Mouse (Mus musculus): ENCODE measurements around the gene Slamf9. TPM values are rescaled to one million over a fixed set of nuclear protein-coding genes. Genes with fewer than 3 reads are reported as not detected.

Slamf9 gene
- total RNA-seq, 2 experiments from 2014 or later = 0.22 TPM; not detected in 1

DNA sequence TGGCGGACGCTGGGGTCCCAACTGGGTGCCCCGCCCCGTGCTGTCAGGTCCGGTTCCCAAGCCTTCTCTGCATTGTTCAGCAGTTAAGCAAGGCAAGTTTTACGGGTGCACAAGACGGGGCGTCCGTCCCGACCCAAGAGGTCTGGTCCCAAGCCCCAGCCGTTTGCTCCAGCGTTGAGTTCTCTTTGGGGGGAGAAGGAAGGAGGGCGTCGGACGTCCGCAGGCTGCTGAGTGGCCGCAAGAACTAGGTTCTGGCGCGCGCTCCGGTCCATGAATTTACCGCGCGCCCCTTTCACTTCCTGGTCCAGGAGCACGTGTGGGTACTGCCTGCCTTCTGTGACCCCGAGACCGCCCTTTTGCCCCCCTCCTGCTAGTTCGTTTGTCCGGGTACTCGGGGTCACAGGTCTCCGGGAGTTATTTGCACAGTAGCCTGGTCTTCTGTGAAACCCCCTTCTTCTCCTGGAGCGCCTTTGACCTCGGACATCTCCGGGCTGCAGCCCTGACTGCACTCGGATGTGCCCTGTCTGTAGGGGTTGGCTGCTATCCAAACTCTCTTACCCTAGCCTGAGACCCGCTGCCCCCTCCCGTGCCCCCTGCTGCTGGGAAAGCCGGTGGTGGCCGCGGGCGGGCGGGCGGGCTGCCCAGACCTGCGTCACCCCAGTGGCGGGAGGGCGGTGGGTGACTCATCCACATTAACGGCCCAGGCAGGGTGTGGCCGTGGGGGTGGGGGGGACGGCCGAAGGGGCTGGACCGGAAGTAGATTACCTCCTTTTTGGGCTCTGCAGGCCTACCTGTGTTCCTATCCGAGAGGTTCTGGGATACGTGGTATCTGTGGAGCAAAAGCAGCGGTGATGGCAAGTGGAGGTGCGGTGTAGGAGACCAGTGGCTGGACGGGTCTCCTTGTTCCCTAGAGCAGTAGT lies 25.6 kb downstream of the Slamf9 start:
- peak; percentile 80 for DNase-seq
- intact Hi-C loops (cut with DNase I) = loop anchor here (2.0 kb wide), 1 partner anchor 24 kb away; no protein-coding TSS in a partner anchor
- no peak for TF ChIP-seq CTCF (IDR thresholded peaks at IDR 0.05)
- Histone ChIP-seq H3K27ac (peak overlapping the region; percentile 91), H3K4me3 (peak overlapping the region; percentile 92)

DNA sequence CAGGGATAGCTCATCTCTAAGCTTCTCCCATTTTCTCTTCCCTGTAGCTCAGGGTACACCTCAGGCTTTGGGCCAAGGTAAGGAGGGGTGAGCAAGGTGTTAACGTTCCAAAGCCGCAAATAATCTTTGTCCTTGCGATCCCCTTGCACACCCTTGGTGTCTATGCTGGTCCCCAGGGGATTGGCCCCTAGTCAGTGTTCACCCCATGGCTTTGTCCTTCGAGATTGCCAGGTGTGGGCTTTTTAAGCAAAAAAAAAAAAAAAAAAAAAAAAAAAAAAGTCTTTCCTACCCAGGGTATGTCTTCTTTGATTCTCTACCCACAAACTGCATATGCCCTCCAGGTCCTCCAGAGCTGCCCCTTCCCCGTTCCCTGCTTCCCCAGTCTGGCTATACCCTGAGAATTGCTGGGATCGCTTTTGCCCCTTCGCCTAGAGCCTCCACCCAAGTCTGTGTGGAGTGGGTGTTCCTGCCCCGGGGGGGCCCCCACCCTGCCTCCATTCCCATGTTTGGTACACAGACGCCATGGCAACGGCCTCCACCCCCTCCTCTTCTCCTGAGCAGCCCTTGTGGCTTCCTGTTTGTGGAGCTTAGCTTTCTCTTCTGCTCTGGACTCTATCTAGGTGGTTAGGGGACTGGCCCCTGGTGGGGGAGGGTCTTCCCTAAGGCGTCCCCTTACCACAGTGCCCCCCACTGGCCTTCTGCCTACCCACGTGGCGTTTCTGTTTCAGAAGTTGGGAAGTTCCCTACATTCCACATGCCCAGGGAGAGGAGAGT lies 26.4 kb downstream of the Slamf9 start:
- intact Hi-C loops (cut with DNase I) = loop anchor here (2.0 kb wide), 1 partner anchor 23 kb away; no protein-coding TSS in a partner anchor

DNA sequence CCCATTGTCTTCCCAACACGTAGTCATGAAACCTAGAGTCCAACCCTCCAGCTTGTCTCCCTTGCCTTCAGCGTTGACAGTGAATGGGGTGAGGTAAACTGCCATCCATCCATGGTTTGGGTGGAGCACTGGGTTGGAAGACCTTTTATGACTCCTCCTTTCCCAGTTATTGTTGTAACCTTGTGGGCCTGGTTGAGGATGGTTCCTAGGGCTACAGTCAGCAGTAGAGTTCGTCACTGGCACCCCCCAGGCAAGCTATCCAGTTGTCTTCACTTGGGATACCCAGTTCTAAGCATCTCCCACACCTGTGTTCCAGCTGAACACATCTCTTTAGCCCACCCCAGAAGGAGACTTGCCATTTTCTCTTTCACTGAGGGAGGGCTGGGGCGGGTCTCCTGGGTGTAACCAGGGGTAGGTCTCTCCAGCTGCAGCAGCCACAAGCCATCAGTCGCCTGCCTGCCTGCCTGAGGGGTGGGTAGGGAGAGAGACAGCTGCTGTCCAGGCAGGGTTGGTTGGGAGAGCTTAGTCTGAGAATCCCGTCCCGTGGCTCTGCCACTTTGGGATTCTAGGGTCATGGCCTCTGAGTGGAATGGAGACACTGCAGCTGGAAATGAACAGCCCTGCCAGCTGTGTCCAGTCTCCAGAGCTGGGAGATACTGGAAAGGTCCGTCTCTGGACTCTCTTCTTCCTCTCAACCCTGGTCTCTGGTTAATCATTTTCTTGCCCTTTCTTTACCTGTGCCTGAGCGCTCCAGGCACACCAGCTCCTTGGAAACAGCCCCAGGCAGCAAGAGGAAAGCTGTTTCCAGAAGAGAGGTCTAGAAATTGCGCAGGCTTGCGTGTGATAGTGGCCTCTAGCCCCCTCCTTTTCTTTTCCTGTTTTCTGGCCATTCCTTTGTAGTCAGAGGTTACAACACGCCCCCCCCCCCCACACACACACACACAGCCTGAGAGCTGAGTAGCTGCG lies 27.3 kb downstream of the Slamf9 start:
- intact Hi-C loops (cut with DNase I) = no loop called here
- TF ChIP-seq CTCF (IDR thresholded peaks at IDR 0.05) = no peak
- DNase-seq = no peak
- Histone ChIP-seq H3K27ac (peak overlapping the region; percentile 91), H3K4me3 (peak overlapping the region; percentile 92)

More for the DNA sequence above, 26.4 kb downstream of the Slamf9 start:
- TF ChIP-seq CTCF (IDR thresholded peaks at IDR 0.05) = no peak
- Histone ChIP-seq H3K27ac (peak overlapping the region; percentile 91), H3K4me3 (peak overlapping the region; percentile 92)
- peak; percentile 85 for DNase-seq

DNA sequence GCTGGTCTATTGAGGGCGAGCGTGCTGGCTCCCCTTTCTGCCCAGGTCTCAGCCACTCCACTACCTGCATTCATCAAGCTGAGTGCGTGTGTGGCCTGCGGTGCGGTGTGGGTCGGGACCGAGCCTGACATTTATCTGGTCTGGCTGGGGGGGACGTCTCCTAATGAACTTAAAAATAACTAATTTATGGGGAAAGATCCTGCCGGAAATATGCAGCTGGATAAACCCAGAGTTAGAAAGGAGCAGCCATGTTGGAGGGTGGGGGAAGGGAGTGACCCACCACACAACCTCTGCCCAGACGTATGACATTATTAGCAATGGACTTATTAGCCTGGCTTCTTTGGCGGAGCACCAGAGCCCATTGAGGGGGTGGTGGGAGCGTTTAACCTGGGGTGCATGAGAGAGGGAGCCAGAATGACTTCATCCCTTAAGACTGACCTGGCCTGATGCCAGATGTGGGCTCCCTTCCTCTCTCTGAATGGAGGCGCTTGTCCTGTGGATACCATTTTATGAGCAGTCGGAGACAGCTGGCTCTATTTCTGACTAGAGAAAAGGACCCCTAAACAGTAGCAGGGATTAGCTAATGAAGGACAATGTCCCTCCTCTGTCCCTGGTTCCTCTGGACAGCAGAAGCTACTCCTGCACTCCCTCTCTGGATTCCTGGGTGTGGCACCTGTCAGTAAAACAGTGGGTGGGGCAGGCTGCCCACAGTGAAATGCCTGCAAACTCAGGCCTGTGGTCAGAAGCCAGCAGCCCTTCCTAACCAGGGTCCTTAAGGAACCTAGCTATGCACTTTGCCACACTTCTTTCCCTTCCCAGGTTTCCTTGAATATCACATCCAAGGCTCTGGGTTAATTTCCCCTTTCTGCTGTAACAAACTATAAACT lies 28.2 kb downstream of the Slamf9 start:
- DNase-seq = peak; percentile 54
- Histone ChIP-seq H3K4me3 (peak overlapping the region; percentile 92), H3K27ac (peak overlapping the region; percentile 91)
- no peak for TF ChIP-seq CTCF (IDR thresholded peaks at IDR 0.05)
- intact Hi-C loops (cut with DNase I) = no loop called here

DNA sequence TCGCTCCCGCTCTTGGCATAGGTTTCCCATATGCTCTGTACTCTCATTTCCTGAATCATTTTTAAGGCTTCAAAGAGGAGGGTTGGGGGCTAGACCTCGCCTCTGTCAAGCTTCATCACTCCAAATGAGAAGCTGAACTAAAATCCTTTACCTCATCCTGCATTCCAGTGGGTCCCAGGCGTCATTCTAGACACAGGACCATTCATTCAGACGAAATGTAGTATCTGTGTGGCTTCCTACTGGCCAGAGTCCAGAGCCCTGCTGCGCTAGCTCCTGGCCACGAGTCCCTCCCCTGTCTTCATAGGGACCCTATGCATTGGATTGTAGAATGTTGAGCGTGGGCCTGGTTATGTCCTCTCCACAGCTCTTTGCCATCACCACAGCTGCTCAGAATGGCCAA lies 29.6 kb downstream of the Slamf9 start:
- DNase-seq = no peak
- Histone ChIP-seq H3K4me3 (no peak overlapping the region), H3K27ac (peak overlapping the region; percentile 16; the same call in 1 of the 2 replicates)
- intact Hi-C loops (cut with DNase I) = no loop called here
- no peak for TF ChIP-seq CTCF (IDR thresholded peaks at IDR 0.05)

DNA sequence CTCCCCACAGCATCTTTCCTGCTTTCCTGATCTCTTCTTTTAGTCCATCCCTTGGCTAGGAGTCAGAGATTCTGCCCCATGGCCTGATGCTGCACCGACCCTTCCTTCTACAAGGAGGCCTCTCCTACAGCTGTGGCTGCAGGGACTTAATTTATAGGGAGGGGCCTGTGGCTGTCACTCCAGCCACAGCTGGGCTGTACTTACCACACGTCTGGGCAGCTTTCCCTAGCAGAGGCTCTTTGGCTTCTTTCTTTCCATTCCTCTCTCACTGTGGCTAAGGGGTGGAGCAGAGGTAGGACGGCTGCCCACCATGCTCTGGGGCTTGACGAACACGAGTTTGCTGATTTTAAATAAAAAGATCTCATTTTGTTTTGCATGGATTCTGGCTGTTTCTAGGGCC lies 31.8 kb downstream of the Slamf9 start:
- Histone ChIP-seq H3K27ac (no peak overlapping the region), H3K4me3 (no peak overlapping the region)
- TF ChIP-seq CTCF (IDR thresholded peaks at IDR 0.05) = no peak
- peak; percentile 33 for DNase-seq
- intact Hi-C loops (cut with DNase I) = no loop called here

DNA sequence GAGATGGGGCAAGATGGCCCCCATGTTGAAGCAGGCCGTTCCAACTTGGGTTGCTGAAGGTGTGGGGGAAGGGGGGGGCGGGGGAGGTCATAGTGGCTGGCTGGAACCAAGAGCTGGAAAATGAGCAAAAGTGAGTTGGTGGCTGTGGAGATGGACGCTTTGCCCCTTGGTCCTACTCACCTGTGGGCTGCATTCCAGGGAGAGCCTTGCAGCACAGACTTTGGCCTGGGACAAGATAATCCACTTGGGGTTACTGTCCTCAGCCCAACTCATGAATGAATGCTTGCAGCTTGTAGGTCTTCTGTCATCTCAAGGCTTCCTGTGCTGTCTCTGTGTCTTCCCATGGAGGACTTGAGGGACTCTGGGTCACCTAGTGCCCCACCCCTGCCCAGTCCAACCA lies 32.5 kb downstream of the Slamf9 start:
- no peak for TF ChIP-seq CTCF (IDR thresholded peaks at IDR 0.05)
- no peak overlapping the region for H3K27ac ChIP-seq
- intact Hi-C loops (cut with DNase I) = no loop called here

DNA sequence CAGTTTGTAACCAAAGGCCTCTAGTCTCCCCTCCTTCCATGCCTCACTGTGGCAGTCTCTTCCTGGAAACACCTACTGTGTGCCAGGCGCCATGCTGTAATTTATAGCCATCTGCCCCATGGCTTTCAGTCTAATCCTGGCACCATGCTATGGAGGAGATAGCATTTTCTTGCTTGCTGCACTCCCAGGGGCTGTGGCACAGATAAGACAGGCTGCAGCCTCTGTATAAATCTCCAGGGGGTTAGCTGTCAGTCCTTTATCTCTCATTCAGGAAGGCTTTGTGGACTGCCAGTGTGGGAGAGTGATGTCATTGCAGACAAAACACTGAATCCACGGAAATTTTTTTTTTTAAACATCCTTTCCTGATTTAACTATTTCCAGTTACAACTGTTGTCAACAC lies 33.0 kb downstream of the Slamf9 start:
- Histone ChIP-seq H3K4me3 (no peak overlapping the region), H3K27ac (no peak overlapping the region)
- intact Hi-C loops (cut with DNase I) = no loop called here
- TF ChIP-seq CTCF (IDR thresholded peaks at IDR 0.05) = no peak
- DNase-seq = no peak

More for the DNA sequence above, 32.5 kb downstream of the Slamf9 start:
- H3K4me3 ChIP-seq = no peak overlapping the region
- no peak for DNase-seq

DNA sequence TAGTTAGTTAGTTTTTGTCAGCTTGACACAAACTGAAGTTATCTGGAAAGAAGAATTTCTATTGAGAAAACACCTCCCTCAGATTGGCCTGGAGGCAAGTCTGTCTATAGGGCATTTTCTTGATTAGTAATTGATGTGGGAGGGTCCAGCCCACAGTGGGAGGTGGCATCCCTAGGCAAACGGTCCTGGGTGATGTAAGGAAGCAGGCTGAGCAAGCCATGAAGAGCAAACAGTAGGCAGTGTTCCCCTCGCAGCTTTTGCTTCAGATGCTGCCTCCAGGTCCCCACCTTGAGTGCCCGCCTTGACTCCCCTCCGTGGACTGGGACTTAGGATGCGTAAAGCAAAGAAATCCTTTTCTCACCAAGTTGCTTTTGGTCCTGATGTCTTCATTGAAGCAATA lies 34.1 kb downstream of the Slamf9 start:
- intact Hi-C loops (cut with DNase I) = no loop called here
- Histone ChIP-seq H3K4me3 (no peak overlapping the region), H3K27ac (no peak overlapping the region)
- DNase-seq = no peak
- no peak for TF ChIP-seq CTCF (IDR thresholded peaks at IDR 0.05)

DNA sequence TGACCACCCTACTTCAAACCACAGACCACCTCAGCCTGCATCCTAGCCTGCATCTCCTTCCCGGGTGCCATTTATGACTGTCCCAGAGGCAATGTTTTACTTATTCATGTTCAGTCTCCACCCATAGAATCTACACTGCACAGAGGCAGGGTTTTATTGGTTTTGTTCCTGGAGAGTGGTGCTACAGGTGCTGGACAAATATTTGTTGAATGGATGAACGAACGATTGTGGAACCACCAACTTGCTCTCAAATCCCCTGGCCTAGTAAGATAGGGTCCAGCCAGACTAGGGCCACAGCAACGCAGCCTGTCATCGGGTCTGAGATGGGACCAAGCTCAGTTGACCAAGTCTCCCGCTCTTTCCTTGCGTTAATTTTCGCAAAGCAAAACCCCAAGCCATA lies 34.8 kb downstream of the Slamf9 start:
- H3K27ac ChIP-seq = no peak overlapping the region
- DNase-seq = no peak
- intact Hi-C loops (cut with DNase I) = no loop called here

DNA sequence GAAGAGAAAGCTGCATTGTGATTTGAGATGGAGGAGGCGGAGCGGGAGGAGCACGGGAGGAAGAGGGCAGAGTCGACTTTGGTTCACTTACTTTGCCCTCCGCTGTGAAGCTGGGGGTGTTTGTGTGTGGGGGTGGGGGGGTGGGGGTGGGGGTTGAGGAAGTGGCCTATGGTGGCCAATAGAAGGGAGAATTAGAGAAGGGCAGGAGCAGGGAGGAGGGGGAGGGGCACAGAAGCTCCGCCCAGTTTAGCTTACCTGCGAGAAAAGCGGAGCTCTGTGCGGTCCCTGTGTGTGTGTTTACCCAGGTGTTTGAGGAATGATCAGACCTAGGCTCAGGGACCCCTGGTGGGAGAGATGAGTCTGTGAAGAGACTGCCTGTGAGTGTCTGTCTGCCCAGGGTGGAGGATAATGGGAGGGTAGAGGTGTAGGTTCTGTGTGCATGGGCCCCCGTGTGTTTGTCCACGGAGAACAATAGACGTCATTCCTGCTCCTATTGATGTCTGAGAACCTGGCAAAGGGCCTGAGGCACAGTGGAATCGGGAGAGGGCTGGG lies 35.3 kb downstream of the Slamf9 start:
- TF ChIP-seq CTCF (IDR thresholded peaks at IDR 0.05) = no peak
- Histone ChIP-seq H3K27ac (peak overlapping the region; percentile 24; the same call in 1 of the 2 replicates), H3K4me3 (no peak overlapping the region)
- DNase-seq = no peak
- intact Hi-C loops (cut with DNase I) = no loop called here

More for the DNA sequence above, 34.8 kb downstream of the Slamf9 start:
- H3K4me3 ChIP-seq = no peak overlapping the region
- TF ChIP-seq CTCF (IDR thresholded peaks at IDR 0.05) = no peak
